Comparison of ENCODE assay signal across 10 mouse cellular contexts in the genomic region with DNA sequence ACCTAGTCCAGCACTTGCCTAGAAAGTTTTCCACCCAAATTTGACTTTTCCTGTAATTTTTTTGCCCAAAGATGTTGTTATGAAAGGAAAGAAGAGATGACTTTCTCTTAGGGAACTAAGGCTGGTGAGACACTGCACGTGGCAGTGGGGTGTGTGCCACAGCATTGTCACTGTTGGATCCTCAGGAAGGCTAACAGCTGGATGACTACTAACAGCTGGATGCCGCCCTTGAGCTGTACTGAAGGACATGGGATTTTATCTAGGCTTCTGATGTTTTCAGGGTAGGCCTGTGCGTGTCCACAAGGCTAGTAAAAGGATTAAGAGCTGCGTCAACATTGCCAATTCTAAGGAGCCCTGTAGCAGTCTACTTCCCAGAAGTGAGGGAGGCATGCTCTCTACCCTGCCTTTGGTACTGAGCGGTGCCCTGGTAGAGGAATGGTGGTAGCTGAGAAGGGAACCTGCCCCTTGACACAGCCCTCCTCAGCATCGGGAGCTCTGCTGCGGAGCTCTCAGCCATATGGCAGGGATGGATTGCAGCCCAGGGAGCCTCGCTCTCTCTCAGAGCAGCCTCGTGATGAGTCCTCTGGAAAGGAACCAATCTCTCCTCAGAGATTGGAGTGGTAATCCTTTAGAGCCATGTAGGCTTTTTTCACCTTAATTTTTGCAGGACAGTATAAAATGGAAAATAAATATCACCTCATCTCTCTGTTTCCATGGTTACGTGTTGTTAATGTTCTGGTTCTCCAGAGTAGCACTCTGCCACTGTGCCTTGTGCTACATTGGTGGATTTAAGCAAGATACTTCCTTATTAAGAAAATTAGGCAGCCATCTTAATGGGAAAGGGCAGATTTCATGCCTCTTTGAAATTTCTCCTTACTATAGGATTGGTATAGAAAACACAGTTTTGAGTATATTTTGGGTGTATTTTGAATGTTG. TPM values are rescaled to one million over a fixed set of nuclear protein-coding genes. Genes with fewer than 3 reads are reported as not detected.
DNase-seq lines count a peak whose midpoint lies in the region; ATAC-seq and TF ChIP-seq lines count a peak whose summit lies in the region.
"Had no signal": no experiment of that assay in that cellular context is flagged by ENCODE, and none has a peak within 500 bp of the region (broad histone marks: within the 10 kb centered on the region; RNA-seq: fewer than 3 reads in every experiment).

No protein-coding gene starts in this region.

- TF ChIP-seq POLR2A in cortical plate, adult 2 months (IDR thresholded peaks at IDR 0.05; ENCODE audit: extremely low read depth, insufficient read depth, low read length) = no peak
- no peak for TF ChIP-seq POLR2A in thymus, adult 2 months (IDR thresholded peaks at IDR 0.05; ENCODE audit: control insufficient read depth, extremely low read depth, insufficient read depth, low read length, poor library complexity)

- H3K9ac ChIP-seq in forebrain, embryonic 13.5 days = no peak overlapping the region
- no peak overlapping the region for H3K9ac ChIP-seq in forebrain, embryonic 11.5 days (ENCODE audit: low read length)
- H3K9ac ChIP-seq in liver, embryonic 15.5 days = no peak overlapping the region
- H3K9ac ChIP-seq: limb, embryonic 12.5 days; neural tube, embryonic 12.5 days had no signal

- TF ChIP-seq CTCF in cortical plate, adult 2 months (IDR thresholded peaks at IDR 0.05; ENCODE audit: extremely low read depth, insufficient read depth, low read length) = no peak
- TF ChIP-seq CTCF in thymus, adult 2 months (IDR thresholded peaks at IDR 0.05; ENCODE audit: borderline replicate concordance, control insufficient read depth, extremely low read depth, insufficient read depth, low read length, poor library complexity) = no peak

- ATAC-seq in forebrain, embryonic 13.5 days = peak; percentile 68; the same call in 1 of the 2 replicates
- no peak for ATAC-seq in forebrain, embryonic 11.5 days (replicated peaks; ENCODE audit: low FRiP score)
- no peak for ATAC-seq in liver, embryonic 15.5 days (ENCODE audit: insufficient read depth)
- ATAC-seq in CD4-positive, CD25-positive, alpha-beta regulatory T cell, adult 4 months = no peak

- H3K4me2 ChIP-seq in forebrain, embryonic 13.5 days = no peak overlapping the region
- H3K4me2 ChIP-seq in forebrain, embryonic 11.5 days (ENCODE audit: low read depth, low read length, severe bottlenecking) = no peak overlapping the region
- no peak overlapping the region for H3K4me2 ChIP-seq in liver, embryonic 15.5 days
- H3K4me2 ChIP-seq: limb, embryonic 12.5 days; neural tube, embryonic 12.5 days had no signal

- WGBS in forebrain, embryonic 13.5 days = 80% methylated on average over 10 of the region's 10 CpGs
- WGBS in forebrain, embryonic 11.5 days = 85% methylated on average over 10 of the region's 10 CpGs
- WGBS in liver, embryonic 15.5 days (ENCODE audit: insufficient replicate concordance) = 84% methylated on average over 10 of the region's 10 CpGs
- WGBS in thymus, adult 2 months = 96% methylated on average over 10 of the region's 10 CpGs

- peaks cover 68% of the 10 kb centered on the region for H3K36me3 ChIP-seq in forebrain, embryonic 13.5 days (ENCODE audit: poor library complexity, severe bottlenecking)
- peaks cover 4% of the 10 kb centered on the region; the same call in 1 of the 2 replicates for H3K36me3 ChIP-seq in forebrain, embryonic 11.5 days (ENCODE audit: control insufficient read depth, insufficient read depth, low read length)
- peaks cover 80% of the 10 kb centered on the region for H3K36me3 ChIP-seq in liver, embryonic 15.5 days (replicated peaks)
- peaks cover 3% of the 10 kb centered on the region; the same call in 1 of the 2 replicates for H3K36me3 ChIP-seq in thymus, adult 2 months (ENCODE audit: control insufficient read depth, insufficient read depth, low read length)

- no peak for DNase-seq in forebrain, embryonic 11.5 days (ENCODE audit: low spot score)
- peak; percentile 57 for DNase-seq in MN1 (ENCODE audit: low spot score)
- DNase-seq in thymus, adult 2 months = no peak
- no peak for DNase-seq in spleen, postnatal 36 days (ENCODE audit: low spot score in 2 of 2)

- H3K27ac ChIP-seq in forebrain, embryonic 13.5 days = peak overlapping the region; percentile 61
- H3K27ac ChIP-seq in forebrain, embryonic 11.5 days (ENCODE audit: low read depth, low read length) = no peak overlapping the region
- 0 out of 2 replicates have a peak overlapping the region, but pooled peaks have one; percentile 24 for H3K27ac ChIP-seq in cortical plate, adult 2 months (ENCODE audit: insufficient read depth, low read length)
- 0 out of 2 replicates have a peak overlapping the region, but pooled peaks have one; percentile 6 for H3K27ac ChIP-seq in liver, embryonic 15.5 days (replicated peaks)
- no peak overlapping the region for H3K27ac ChIP-seq in thymus, adult 2 months (ENCODE audit: control insufficient read depth, insufficient read depth, low read length)
- H3K27ac ChIP-seq: limb, embryonic 12.5 days; neural tube, embryonic 12.5 days had no signal

- peaks cover 10% of the 10 kb centered on the region; the same call in 1 of the 2 replicates for H3K4me1 ChIP-seq in forebrain, embryonic 13.5 days
- H3K4me1 ChIP-seq in forebrain, embryonic 11.5 days (replicated peaks; ENCODE audit: control insufficient read depth, insufficient read depth, low read length) = no peaks in the 10 kb centered on the region
- peaks cover 4% of the 10 kb centered on the region; the same call in 1 of the 2 replicates for H3K4me1 ChIP-seq in cortical plate, adult 2 months (ENCODE audit: control insufficient read depth, insufficient read depth, low read length)
- H3K4me1 ChIP-seq in liver, embryonic 15.5 days (replicated peaks) = peaks cover 41% of the 10 kb centered on the region
- peaks cover 2% of the 10 kb centered on the region; the same call in 1 of the 2 replicates for H3K4me1 ChIP-seq in thymus, adult 2 months (replicated peaks; ENCODE audit: control insufficient read depth, insufficient read depth, low read length)
- H3K4me1 ChIP-seq: limb, embryonic 12.5 days; neural tube, embryonic 12.5 days had no signal

- no peak overlapping the region for H3K4me3 ChIP-seq in forebrain, embryonic 13.5 days
- H3K4me3 ChIP-seq in forebrain, embryonic 11.5 days (ENCODE audit: low read depth, low read length) = no peak overlapping the region
- H3K4me3 ChIP-seq in cortical plate, adult 2 months (ENCODE audit: insufficient read depth, low read length) = no peak overlapping the region
- H3K4me3 ChIP-seq in liver, embryonic 15.5 days (replicated peaks) = no peak overlapping the region
- H3K4me3 ChIP-seq in thymus, adult 2 months (ENCODE audit: control insufficient read depth, insufficient read depth, low read length) = no peak overlapping the region
- H3K4me3 ChIP-seq: limb, embryonic 12.5 days; neural tube, embryonic 12.5 days had no signal

- no peaks in the 10 kb centered on the region for H3K27me3 ChIP-seq in forebrain, embryonic 13.5 days
- no peaks in the 10 kb centered on the region for H3K27me3 ChIP-seq in forebrain, embryonic 11.5 days (ENCODE audit: control insufficient read depth, insufficient read depth, low read length)
- no peaks in the 10 kb centered on the region for H3K27me3 ChIP-seq in liver, embryonic 15.5 days
- H3K27me3 ChIP-seq in thymus, adult 2 months (ENCODE audit: control insufficient read depth, insufficient read depth, low read length) = no peaks in the 10 kb centered on the region
- H3K27me3 ChIP-seq: limb, embryonic 12.5 days; neural tube, embryonic 12.5 days had no signal

- no peaks in the 10 kb centered on the region for H3K9me3 ChIP-seq in forebrain, embryonic 13.5 days (replicated peaks)
- H3K9me3 ChIP-seq in forebrain, embryonic 11.5 days (ENCODE audit: control insufficient read depth, low read length) = no peaks in the 10 kb centered on the region
- no peaks in the 10 kb centered on the region for H3K9me3 ChIP-seq in liver, embryonic 15.5 days (replicated peaks)
- H3K9me3 ChIP-seq: limb, embryonic 12.5 days; neural tube, embryonic 12.5 days had no signal

RNA-seq across cellular contexts. Expression of a gene that starts 7.9 kb away (rescaled TPM):
- 135 and 153 TPM in 2 replicates for polyA plus RNA-seq in forebrain, embryonic 13.5 days (2015; fragmentation: Nextera tagmentation; extraction: Ambion mirVana)
- polyA plus RNA-seq in forebrain, embryonic 11.5 days (2014; fragmentation: Nextera tagmentation; extraction: Ambion mirVana) = 144 and 150 TPM in 2 replicates
- polyA plus RNA-seq in cortical plate, adult 2 months (2012; rRNA removed) = 77.9 and 87.5 TPM in 2 replicates
- polyA plus RNA-seq in liver, embryonic 15.5 days (2015; fragmentation: Nextera tagmentation; extraction: Ambion mirVana) = 57.1 and 65.1 TPM in 2 replicates
- 100 to 1,000 TPM in 1 of 2 experiments, 10 to 100 TPM in 1; 90.3 to 221 TPM for polyA plus RNA-seq in CD4-positive, CD25-positive, alpha-beta regulatory T cell, adult 4 months (2017; shearing (Covaris generic))
- polyA plus RNA-seq in thymus, adult 2 months (2012; rRNA removed) = 46.4 and 53.9 TPM in 2 replicates

RNA-seq across cellular contexts. Expression of a gene that starts 48.5 kb away (rescaled TPM):
- polyA plus RNA-seq in forebrain, embryonic 13.5 days (2015; fragmentation: Nextera tagmentation; extraction: Ambion mirVana) = 13.0 and 14.2 TPM in 2 replicates
- polyA plus RNA-seq in forebrain, embryonic 11.5 days (2014; fragmentation: Nextera tagmentation; extraction: Ambion mirVana) = 13.7 and 17.0 TPM in 2 replicates
- 12.4 and 14.7 TPM in 2 replicates for polyA plus RNA-seq in cortical plate, adult 2 months (2012; rRNA removed)
- polyA plus RNA-seq in liver, embryonic 15.5 days (2015; fragmentation: Nextera tagmentation; extraction: Ambion mirVana) = 5.3 and 5.6 TPM in 2 replicates
- polyA plus RNA-seq in CD4-positive, CD25-positive, alpha-beta regulatory T cell, adult 4 months (2017; shearing (Covaris generic)) = 10 to 100 TPM in 1 of 2 experiments, 1 to 10 TPM in 1; 7.8 to 10.1 TPM
- 15.1 and 17.7 TPM in 2 replicates for polyA plus RNA-seq in thymus, adult 2 months (2012; rRNA removed)

RNA-seq across cellular contexts. Expression of a gene that starts 53.6 kb away (rescaled TPM):
- 3.7 and 4.0 TPM in 2 replicates for polyA plus RNA-seq in forebrain, embryonic 13.5 days (2015; fragmentation: Nextera tagmentation; extraction: Ambion mirVana)
- 3.5 and 5.0 TPM in 2 replicates for polyA plus RNA-seq in forebrain, embryonic 11.5 days (2014; fragmentation: Nextera tagmentation; extraction: Ambion mirVana)
- 3.0 and 3.3 TPM in 2 replicates for polyA plus RNA-seq in cortical plate, adult 2 months (2012; rRNA removed)
- 0.92 and 1.1 TPM in 2 replicates for polyA plus RNA-seq in liver, embryonic 15.5 days (2015; fragmentation: Nextera tagmentation; extraction: Ambion mirVana)
- polyA plus RNA-seq in CD4-positive, CD25-positive, alpha-beta regulatory T cell, adult 4 months (2017; shearing (Covaris generic)) = 1 to 10 TPM; 4.6 to 4.8 TPM
- 2.2 and 2.3 TPM in 2 replicates for polyA plus RNA-seq in thymus, adult 2 months (2012; rRNA removed)

RNA-seq across cellular contexts. Expression of a gene that starts 53.7 kb away (rescaled TPM):
- polyA plus RNA-seq in forebrain, embryonic 13.5 days (2015; fragmentation: Nextera tagmentation; extraction: Ambion mirVana) = 104 and 108 TPM in 2 replicates
- 112 and 124 TPM in 2 replicates for polyA plus RNA-seq in forebrain, embryonic 11.5 days (2014; fragmentation: Nextera tagmentation; extraction: Ambion mirVana)
- polyA plus RNA-seq in cortical plate, adult 2 months (2012; rRNA removed) = 60.3 and 63.3 TPM in 2 replicates
- polyA plus RNA-seq in liver, embryonic 15.5 days (2015; fragmentation: Nextera tagmentation; extraction: Ambion mirVana) = 36.7 and 40.1 TPM in 2 replicates
- 10 to 100 TPM; 18.9 to 23.2 TPM for polyA plus RNA-seq in CD4-positive, CD25-positive, alpha-beta regulatory T cell, adult 4 months (2017; shearing (Covaris generic))
- 36.8 and 37.2 TPM in 2 replicates for polyA plus RNA-seq in thymus, adult 2 months (2012; rRNA removed)

Comparison
In these comparisons a context has a peak if more than half of its experiments do, and no peak if none do; other contexts are left out.
1. H3K27ac ChIP-seq: peak in forebrain, embryonic 13.5 days (single experiment), cortical plate, adult 2 months (single experiment) and liver, embryonic 15.5 days (single experiment); none in forebrain, embryonic 11.5 days (single experiment) and thymus, adult 2 months (single experiment).